Mouse (Mus musculus) mesoderm, embryonic 11.5 days (tissue): ENCODE results near the gene Morc3.

Experiments used
- DNase-seq: peaks from one replicate; pipeline ENCODE4 v3.0.0-alpha.2; 2012; ENCODE audit warnings: low read depth, low spot score

The Morc3 gene

DNA sequence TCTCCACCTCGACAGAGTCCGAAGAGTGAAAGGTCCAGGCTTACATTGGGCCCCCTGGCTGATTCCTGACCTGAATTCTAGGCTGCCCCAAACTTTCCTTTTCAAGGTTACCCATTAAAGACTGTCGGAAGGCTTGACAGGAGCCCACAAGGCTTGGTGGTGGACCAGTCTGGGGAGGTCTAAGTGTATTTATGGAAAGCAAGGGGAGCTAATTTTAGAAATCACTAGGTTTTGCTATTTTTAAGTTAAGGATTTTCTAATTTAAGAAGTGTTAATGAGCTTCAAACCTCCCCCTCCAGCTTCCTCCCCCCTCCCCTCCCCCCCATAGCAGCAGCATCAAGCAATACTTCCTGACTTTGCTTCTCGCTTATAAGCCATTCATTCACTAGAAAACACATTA, 88.8 kb downstream of the Morc3 start:
- DNase-seq: no peak

DNA sequence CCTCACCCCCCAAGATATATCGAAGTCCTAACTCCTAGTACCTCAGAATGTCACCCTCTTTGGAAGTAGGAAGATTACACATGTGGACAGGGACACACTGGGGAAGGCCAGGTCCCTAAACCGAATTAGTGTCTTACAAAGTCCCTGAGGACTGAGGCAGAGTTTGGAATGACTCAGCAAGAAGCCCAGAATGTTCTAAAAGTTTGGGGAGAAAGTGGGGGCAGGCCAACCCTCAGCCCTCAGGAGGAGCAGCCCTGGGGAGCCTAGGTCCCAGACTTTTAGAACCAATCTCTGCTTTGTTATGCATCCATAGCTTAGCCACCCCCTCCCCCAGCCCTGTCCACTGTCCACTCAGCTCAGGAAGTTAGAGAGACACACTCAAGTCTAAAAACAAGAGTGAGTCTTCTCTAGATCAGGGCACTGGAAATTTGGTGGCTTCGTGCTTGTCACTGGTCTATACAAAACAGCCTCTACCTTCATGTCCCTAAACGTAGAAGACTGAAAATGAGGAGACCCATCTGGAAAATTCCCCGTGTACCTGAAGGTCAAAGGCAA, 91.0 kb downstream of the Morc3 start:
- no peak for DNase-seq

DNA sequence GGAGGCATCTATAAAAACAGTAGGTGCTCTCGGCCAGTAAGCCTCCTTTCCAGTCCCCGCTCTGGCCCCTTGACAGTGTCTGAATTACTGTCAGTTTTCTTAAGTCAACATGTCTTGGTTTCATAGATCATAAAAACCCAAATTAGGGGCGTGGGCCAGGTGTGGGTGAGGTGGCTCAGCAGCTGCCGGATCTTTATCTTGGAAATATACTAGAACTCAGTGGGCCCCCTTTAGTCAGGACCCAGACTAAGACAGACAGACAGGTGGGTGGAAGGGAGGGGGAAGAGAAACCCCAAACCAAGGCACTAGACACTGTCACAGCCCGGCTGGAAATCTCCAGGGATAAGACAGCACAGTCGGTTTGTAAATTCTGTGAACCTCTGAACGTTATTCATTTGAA, 91.9 kb downstream of the Morc3 start:
- DNase-seq: no peak
